Mouse (Mus musculus) liver, adult 10 weeks (tissue): ENCODE data around the gene Zbtb32. TPM values are rescaled to one million over a fixed set of nuclear protein-coding genes. Genes with fewer than 3 reads are reported as not detected.

Experiments used
- polyA plus RNA-seq: library from polyadenylated mRNA; stranded (reverse); fragments of 350-450 nt; fragmentation: Illumina TruSeq; extraction: RNeasy Lipid Tissue Mini Kit (QIAGEN cat#74804); gene quantifications from one replicate; pipeline ENCODE4 v1.2.3, GENCODE M21; 2014; ENCODE audit warnings: low read depth, low replicate concordance

The Zbtb32 gene
- polyA plus RNA-seq: not detected

GRCm38 (mm10) chr7:30598786-30599185, at the start of gene Zbtb32:
TSS of gene Zbtb32 (minus strand) at chr7:30598909.

GRCm38 (mm10) chr7:30635752-30636151, 37.0 kb upstream of the Zbtb32 start, which contains the start of gene Etv2:
TSS of gene Etv2 (minus strand) at chr7:30635852.

GRCm38 (mm10) chr7:30625530-30626384, 27.0 kb upstream of the Zbtb32 start, which contains the start of gene Cox6b1:
TSS of gene Cox6b1 (minus strand) at chr7:30626151.

DNA sequence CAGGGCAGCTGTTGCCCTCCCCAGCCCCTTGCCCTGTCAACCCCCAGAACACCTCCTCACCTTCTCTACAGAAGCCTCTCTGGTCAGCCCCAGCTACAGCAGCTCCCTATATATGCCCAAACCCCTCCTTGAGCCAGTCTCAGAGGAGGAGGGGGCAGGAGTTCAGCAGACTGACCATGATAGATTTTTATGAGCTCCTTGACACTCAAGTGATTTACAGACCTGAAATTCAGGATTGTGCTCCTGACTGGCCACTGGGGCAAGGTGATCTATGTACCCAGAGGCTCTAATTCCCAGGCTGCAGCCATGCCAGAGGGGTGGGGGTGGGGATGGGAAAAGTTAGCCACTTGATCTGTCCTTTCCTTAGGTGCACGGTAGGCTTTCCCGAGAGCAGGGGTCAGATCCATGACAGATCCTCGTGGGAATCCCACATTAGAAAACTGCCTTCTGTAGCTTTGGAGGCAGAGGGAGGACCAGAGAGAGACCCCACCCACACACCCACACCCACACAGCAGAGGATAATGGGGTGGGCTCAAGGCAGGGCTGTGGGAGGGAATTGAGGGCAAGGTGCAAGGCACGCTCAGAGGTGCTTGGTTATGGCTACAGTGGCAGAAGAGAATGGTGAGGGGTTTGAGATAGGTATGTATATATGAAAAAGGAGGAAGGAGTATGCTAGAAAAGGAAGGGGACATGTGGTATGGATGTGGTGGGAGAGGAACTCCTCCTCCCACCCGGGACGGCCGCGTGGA, 14.1 kb upstream of the Zbtb32 start, which contains the start of gene Upk1a:
Gene Upk1a, minus strand, starts transcription at position 194 of the 749 bp plus-strand sequence.

DNA sequence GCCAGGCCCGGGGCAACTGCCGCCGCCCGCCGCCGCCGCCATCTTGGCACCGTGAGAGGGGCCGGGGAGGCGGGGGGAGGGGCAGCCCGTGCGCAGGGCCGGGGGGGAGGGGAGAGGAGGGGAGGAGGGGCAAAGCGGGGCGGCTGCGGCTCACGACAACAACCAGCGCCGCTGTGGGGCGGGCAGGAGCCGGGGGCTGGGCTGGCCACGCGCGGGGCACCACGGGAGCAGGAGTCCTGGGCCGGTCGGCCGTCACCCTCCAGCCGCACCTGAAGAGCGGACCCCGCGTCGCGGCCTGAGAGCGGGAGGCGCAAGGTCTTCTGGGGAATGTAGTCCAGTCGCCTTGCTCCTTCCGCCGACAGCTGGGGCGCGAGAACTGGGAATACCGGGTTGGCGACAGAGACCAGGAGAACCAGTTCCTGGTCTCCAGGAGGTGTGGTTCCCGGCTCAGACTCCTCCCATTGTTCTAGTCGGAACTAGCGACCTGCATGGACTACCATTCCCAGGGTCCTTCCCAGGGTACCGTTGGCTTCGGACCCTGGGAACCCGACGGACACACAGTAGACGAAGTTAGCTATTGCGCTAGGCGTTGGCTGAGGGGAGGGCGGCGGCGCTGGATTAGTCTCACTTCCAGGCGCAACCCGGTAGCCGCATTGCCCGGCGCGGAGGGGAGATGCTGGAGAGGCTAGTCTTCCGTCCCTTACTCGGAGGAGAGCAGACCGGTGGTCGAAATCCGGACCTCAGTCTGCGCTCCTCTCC, 9.9 kb downstream of the Zbtb32 start, which contains the start of gene Kmt2b:
Gene Kmt2b, minus strand, starts transcription at position 51 of the 759 bp plus-strand sequence.

DNA sequence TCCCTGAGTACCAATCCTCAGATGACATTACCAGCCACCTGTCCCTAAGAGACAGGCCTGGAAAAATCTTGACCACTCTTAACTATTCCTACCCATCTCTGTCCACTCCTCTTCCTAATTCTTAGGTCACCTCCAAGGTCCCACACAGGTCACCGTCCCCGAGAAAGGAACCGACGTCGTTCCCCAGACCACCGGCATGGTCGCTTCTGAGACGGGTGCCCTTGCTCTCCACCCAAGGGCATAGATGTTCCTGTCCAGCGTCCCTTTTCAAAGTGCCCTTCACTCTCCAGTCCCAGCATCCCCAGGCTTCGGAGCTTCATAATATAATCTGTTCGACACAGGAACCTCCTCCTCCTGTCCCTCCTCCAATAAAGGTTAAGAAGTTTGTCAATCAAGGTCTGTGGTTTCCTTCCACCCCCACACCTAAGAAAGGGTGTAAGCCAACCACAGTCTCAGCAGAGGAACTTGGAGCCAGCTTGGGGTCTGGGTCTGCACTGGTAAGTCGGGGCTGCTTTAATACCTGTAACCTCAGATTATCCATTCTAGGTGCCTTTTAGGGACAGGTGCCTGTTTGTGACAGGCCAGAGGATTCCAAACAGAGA, 33.6 kb downstream of the Zbtb32 start, which contains the start of gene Igflr1:
Gene Igflr1, plus strand, starts transcription at position 458 of the 602 bp plus-strand sequence.

DNA sequence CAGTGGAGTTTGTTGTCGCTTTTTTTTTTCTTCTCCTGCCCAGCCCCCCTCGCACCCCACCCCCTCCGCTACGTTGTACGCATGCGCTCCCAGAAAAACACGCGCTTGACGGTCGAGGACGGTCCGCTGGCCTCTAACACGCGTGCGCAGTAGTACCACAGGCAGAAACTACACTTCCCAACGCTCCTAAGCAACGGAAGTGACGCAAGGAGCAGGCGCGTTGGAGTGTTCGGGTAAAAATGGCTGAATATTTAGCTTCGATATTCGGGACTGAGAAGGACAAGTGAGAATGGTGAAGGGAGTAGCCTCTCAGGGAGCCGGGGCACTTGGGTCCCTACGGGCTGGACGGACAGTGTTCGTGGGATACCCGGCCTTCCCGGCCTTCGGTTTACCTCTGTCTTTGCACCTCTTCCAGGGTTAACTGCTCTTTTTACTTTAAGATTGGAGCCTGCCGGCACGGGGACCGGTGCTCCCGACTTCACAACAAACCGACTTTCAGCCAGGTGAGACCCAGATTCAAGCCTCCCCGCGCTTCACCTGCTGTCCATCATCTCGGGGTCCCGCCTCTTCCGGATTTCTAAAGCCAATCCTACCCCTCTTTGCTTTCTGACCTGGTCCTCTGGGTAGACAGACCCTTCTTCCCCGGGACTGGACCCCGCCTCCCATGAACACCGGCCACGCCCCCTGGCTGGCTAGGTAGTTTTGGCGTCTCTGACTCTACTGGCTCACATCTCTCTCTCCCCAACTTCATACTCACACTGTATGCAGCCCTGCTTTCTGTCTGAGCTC, 35.4 kb downstream of the Zbtb32 start, which contains the start of the genes U2af1l4, Gm49396 and Psenen:
Gene U2af1l4, plus strand, starts transcription at position 185 of the 789 bp plus-strand sequence.
Gene Gm49396, plus strand, starts transcription at position 228 of the 789 bp plus-strand sequence.
Gene Psenen, minus strand, starts transcription at position 511 of the 789 bp plus-strand sequence.

DNA sequence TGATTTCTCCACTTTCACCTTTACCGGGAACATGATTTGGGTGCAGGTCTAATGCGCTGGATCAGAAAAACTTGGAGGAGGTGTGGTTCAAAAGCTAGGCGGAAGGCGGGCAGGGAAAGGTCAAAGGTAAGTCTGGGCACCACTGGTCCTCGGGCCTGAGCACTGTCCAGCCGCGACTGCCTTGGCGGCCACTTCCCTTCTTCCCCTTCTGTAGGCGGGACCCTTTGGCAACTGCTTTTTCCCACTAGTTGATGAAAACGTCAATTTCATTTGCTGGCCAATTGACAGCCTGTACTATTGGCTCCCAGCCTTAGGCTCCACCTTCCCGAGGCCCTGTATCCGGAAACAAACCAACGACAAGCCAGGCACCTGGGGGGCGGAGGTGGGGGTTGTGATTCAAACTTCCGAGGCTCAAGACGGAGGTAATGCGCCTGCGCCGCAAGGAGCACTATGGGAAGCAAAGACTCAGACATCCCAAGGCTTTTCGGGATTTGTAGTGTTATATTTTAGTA, 39.2 kb downstream of the Zbtb32 start, which contains the start of gene Lin37:
Gene Lin37, minus strand, starts transcription at position 396 of the 512 bp plus-strand sequence.

GRCm38 (mm10) chr7:30552102-30553020, 46.3 kb downstream of the Zbtb32 start, which contains the start of the genes Hspb6 and Proser3:
TSS of gene Hspb6 (plus strand) at chr7:30552178.
TSS of gene Proser3 (minus strand) at chr7:30552299.

Other genes with a start within 250 kb of the Zbtb32 start
- gene Lrfn3, start 236.1 kb downstream of the Zbtb32 start, polyA plus RNA-seq: 0.85 TPM
- gene Tyrobp, start 185.1 kb downstream of the Zbtb32 start, polyA plus RNA-seq: 6.5 TPM
- not detected for gene Hcst, start 179.1 kb downstream of the Zbtb32 start, polyA plus RNA-seq
- gene Nfkbid, start 177.2 kb downstream of the Zbtb32 start, polyA plus RNA-seq: not detected
- not detected for gene Aplp1, start 153.4 kb downstream of the Zbtb32 start, polyA plus RNA-seq
- gene Kirrel2, start 141.2 kb downstream of the Zbtb32 start, polyA plus RNA-seq: not detected
- gene Nphs1, start 140.6 kb downstream of the Zbtb32 start, polyA plus RNA-seq: not detected
- gene Prodh2, start 105.3 kb downstream of the Zbtb32 start, polyA plus RNA-seq: 10.0 TPM
- not detected for gene Arhgap33, start 63.8 kb downstream of the Zbtb32 start, polyA plus RNA-seq
- gene Hspb6, start 46.7 kb downstream of the Zbtb32 start, polyA plus RNA-seq: 13.0 TPM
- gene Proser3, start 46.6 kb downstream of the Zbtb32 start, polyA plus RNA-seq: 0.34 TPM
- gene Lin37, start 39.1 kb downstream of the Zbtb32 start, polyA plus RNA-seq: 5.1 TPM
- gene U2af1l4, start 35.6 kb downstream of the Zbtb32 start, polyA plus RNA-seq: 14.8 TPM
- 1.6 TPM for gene Gm49396, start 35.6 kb downstream of the Zbtb32 start, polyA plus RNA-seq
- 23.8 TPM for gene Psenen, start 35.3 kb downstream of the Zbtb32 start, polyA plus RNA-seq
- not detected for gene Igflr1, start 33.5 kb downstream of the Zbtb32 start, polyA plus RNA-seq
- gene Kmt2b, start 10.2 kb downstream of the Zbtb32 start, polyA plus RNA-seq: 2.6 TPM
- gene Upk1a, start 13.9 kb upstream of the Zbtb32 start, polyA plus RNA-seq: not detected
- gene Cox6b1, start 27.2 kb upstream of the Zbtb32 start, polyA plus RNA-seq: 967 TPM
- not detected for gene Etv2, start 36.9 kb upstream of the Zbtb32 start, polyA plus RNA-seq
- gene Rbm42, start 51.4 kb upstream of the Zbtb32 start, polyA plus RNA-seq: 0.50 TPM
- gene Haus5, start 66.1 kb upstream of the Zbtb32 start, polyA plus RNA-seq: 0.93 TPM
- gene Pmis2, start 72.7 kb upstream of the Zbtb32 start, polyA plus RNA-seq: not detected
- gene 2200002J24Rik, start 100.0 kb upstream of the Zbtb32 start, polyA plus RNA-seq: not detected
- gene Atp4a, start 113.3 kb upstream of the Zbtb32 start, polyA plus RNA-seq: 0.21 TPM
- gene Tmem147, start 130.6 kb upstream of the Zbtb32 start, polyA plus RNA-seq: 28.3 TPM
- not detected for gene Gapdhs, start 144.8 kb upstream of the Zbtb32 start, polyA plus RNA-seq
- gene Sbsn, start 152.6 kb upstream of the Zbtb32 start, polyA plus RNA-seq: not detected
- gene Dmkn, start 164.8 kb upstream of the Zbtb32 start, polyA plus RNA-seq: not detected
- gene Krtdap, start 189.0 kb upstream of the Zbtb32 start, polyA plus RNA-seq: not detected
- not detected for gene Ffar2, start 224.9 kb upstream of the Zbtb32 start, polyA plus RNA-seq